Mouse (Mus musculus) CH12.LX (cell line): ENCODE measurements around the gene Wdr62. TPM values are rescaled to one million over a fixed set of nuclear protein-coding genes. Genes with fewer than 3 reads are reported as not detected.
A peak's percentile ranks its signal among the peaks of the same experiment; 100 is the strongest.

ENCODE experiments used
- DNase-seq: peaks from one replicate; pipeline ENCODE4 v3.0.0-alpha.2; 2013; ENCODE audit errors: extremely low read depth
- H3K27ac ChIP-seq: 2 replicates; pipeline ENCODE4 v1.5.1; 2012; ENCODE audit warnings: low read depth, mild to moderate bottlenecking, control low read depth, moderate library complexity; ENCODE audit not compliant: insufficient read depth
- H3K27me3 ChIP-seq: replicated peaks from 2 replicates; pipeline ENCODE3; 2012; ENCODE audit warnings: inconsistent platforms
- H3K36me3 ChIP-seq, 2 experiments: replicated peaks in 1 of 2; 2 replicates each; pipeline versions ENCODE3 to v1.6.1; 2012; ENCODE audit warnings: inconsistent platforms in 1 of 2, low read length in 1 of 2, mild to moderate bottlenecking in 1 of 2, mixed read lengths in 1 of 2, moderate library complexity in 1 of 2; ENCODE audit not compliant: control insufficient read depth in 1 of 2, insufficient read depth in 1 of 2
- H3K4me1 ChIP-seq, 2 experiments: 2 replicates each; pipeline ENCODE4 v1.6.1; 2012; ENCODE audit warnings: inconsistent platforms in 1 of 2, moderate library complexity in 1 of 2; ENCODE audit not compliant: insufficient read depth in 2 of 2, control insufficient read depth in 1 of 2
- H3K4me2 ChIP-seq: 2 replicates; pipeline ENCODE4 v1.6.1; 2012; ENCODE audit warnings: low read depth, mild to moderate bottlenecking, control low read depth; ENCODE audit not compliant: poor library complexity, insufficient read depth, severe bottlenecking
- H3K4me3 ChIP-seq, 3 experiments: fragments of 150-350 bp in 1 of 3; sonication (generic) in 1 of 3; replicated peaks in 1 of 3; 2 replicates each; pipeline versions ENCODE3 to v1.5.1; 2011 to 2012; ENCODE audit warnings: low read depth in 2 of 3, low read length in 2 of 3, mild to moderate bottlenecking in 2 of 3, moderate library complexity in 2 of 3, control low read depth in 1 of 3, improper control_type of control experiment in 1 of 3, inconsistent platforms in 1 of 3, mixed read lengths in 1 of 3; ENCODE audit not compliant: poor library complexity in 1 of 3
- H3K79me2 ChIP-seq: replicated peaks from 2 replicates; pipeline ENCODE4 v1.6.1; 2012; ENCODE audit warnings: mild to moderate bottlenecking, moderate library complexity; ENCODE audit not compliant: control insufficient read depth, poor library complexity, insufficient read depth, severe bottlenecking; ENCODE audit errors: extremely low read depth
- H3K9ac ChIP-seq: 2 replicates; pipeline ENCODE4 v1.6.1; 2012; ENCODE audit warnings: low read depth, mild to moderate bottlenecking, control low read depth, moderate library complexity; ENCODE audit not compliant: insufficient read depth
- H3K9me3 ChIP-seq: replicated peaks from 2 replicates; pipeline ENCODE3; 2012; ENCODE audit warnings: low read length, inconsistent platforms, mixed read lengths
- CHD1 ChIP-seq: IDR thresholded peaks from 2 replicates; pipeline ENCODE4 v1.6.1; 2012; ENCODE audit warnings: low read depth, low read length, improper control_type of control experiment, inconsistent platforms
- E2F4 ChIP-seq: IDR thresholded peaks from 2 replicates; pipeline ENCODE4 v1.6.1; 2011; ENCODE audit warnings: low read depth, low read length, improper control_type of control experiment; ENCODE audit not compliant: insufficient replicate concordance
- GABPA ChIP-seq: IDR thresholded peaks from 2 replicates; pipeline ENCODE4 v1.6.1; 2012; ENCODE audit warnings: low read depth, low read length, improper control_type of control experiment, inconsistent platforms; ENCODE audit not compliant: insufficient replicate concordance
- HCFC1 ChIP-seq: IDR thresholded peaks from 2 replicates; pipeline ENCODE4 v1.6.1; 2012; ENCODE audit warnings: low read depth, mild to moderate bottlenecking, inconsistent platforms, low read length, improper control_type of control experiment
- IRF4 ChIP-seq: IDR thresholded peaks from 2 replicates; pipeline ENCODE4 v1.6.1; 2014; ENCODE audit warnings: low read depth, mild to moderate bottlenecking, inconsistent platforms, low read length, improper control_type of control experiment
- JUN ChIP-seq: IDR thresholded peaks from 2 replicates; pipeline ENCODE4 v1.6.1; 2011; ENCODE audit warnings: low read depth, mild to moderate bottlenecking, low read length, improper control_type of control experiment, moderate library complexity; ENCODE audit not compliant: insufficient read depth
- KAT2A ChIP-seq: IDR thresholded peaks from 2 replicates; pipeline ENCODE4 v1.6.1; 2012; ENCODE audit warnings: low read length, improper control_type of control experiment, inconsistent platforms; ENCODE audit not compliant: insufficient replicate concordance
- MAX ChIP-seq: IDR thresholded peaks from 2 replicates; pipeline ENCODE4 v1.6.1; 2011; ENCODE audit warnings: low read length, improper control_type of control experiment
- MEF2A ChIP-seq: IDR thresholded peaks from 2 replicates; pipeline ENCODE4 v1.6.1; 2014; ENCODE audit warnings: low read depth, mild to moderate bottlenecking, inconsistent platforms, low read length, improper control_type of control experiment, borderline replicate concordance
- MXI1 ChIP-seq: IDR thresholded peaks from 2 replicates; pipeline ENCODE4 v1.6.1; 2011; ENCODE audit warnings: mild to moderate bottlenecking, low read depth, low read length, improper control_type of control experiment
- MYC ChIP-seq: IDR thresholded peaks from 2 replicates; pipeline ENCODE4 v1.6.1; 2011; ENCODE audit warnings: low read depth, mild to moderate bottlenecking, improper control_type of control experiment, low read length
- NRF1 ChIP-seq: IDR thresholded peaks from 2 replicates; pipeline ENCODE4 v1.6.1; 2014; ENCODE audit warnings: low read depth, mild to moderate bottlenecking, inconsistent platforms, low read length, improper control_type of control experiment, moderate library complexity
- POLR2A ChIP-seq: IDR thresholded peaks from 2 replicates; pipeline ENCODE4 v1.6.1; 2011; ENCODE audit warnings: low read depth, mild to moderate bottlenecking, improper control_type of control experiment, low read length
- POLR2AphosphoS2 ChIP-seq: IDR thresholded peaks from 2 replicates; pipeline ENCODE4 v1.6.1; 2011; ENCODE audit warnings: low read depth, low read length, improper control_type of control experiment
- SIN3A ChIP-seq: IDR thresholded peaks from 2 replicates; pipeline ENCODE4 v1.6.1; 2012; ENCODE audit warnings: low read length, improper control_type of control experiment, inconsistent platforms
- TBP ChIP-seq: conservative IDR thresholded peaks from 2 replicates; pipeline ENCODE4 v1.6.1; 2011; ENCODE audit warnings: low read depth, low read length, improper control_type of control experiment
- TCF12 ChIP-seq: IDR thresholded peaks from 2 replicates; pipeline ENCODE4 v1.6.1; 2014; ENCODE audit warnings: low read depth, mild to moderate bottlenecking, inconsistent platforms, low read length, improper control_type of control experiment
- USF1 ChIP-seq: IDR thresholded peaks from 2 replicates; pipeline ENCODE4 v1.6.1; 2014; ENCODE audit warnings: low read depth, mild to moderate bottlenecking, inconsistent platforms, low read length, improper control_type of control experiment
- USF2 ChIP-seq: conservative IDR thresholded peaks from 2 replicates; pipeline ENCODE4 v1.6.1; 2011; ENCODE audit warnings: low read depth, low read length, improper control_type of control experiment
- ZC3H11A ChIP-seq: IDR thresholded peaks from 2 replicates; pipeline ENCODE4 v1.6.1; 2012; ENCODE audit warnings: low read depth, mild to moderate bottlenecking, inconsistent platforms, low read length, improper control_type of control experiment
- ZKSCAN1 ChIP-seq: IDR thresholded peaks from 2 replicates; pipeline ENCODE4 v1.6.1; 2012; ENCODE audit warnings: low read depth, inconsistent platforms, low read length, improper control_type of control experiment, borderline replicate concordance
- ZNF384 ChIP-seq: IDR thresholded peaks from 2 replicates; pipeline ENCODE4 v1.6.1; 2012; ENCODE audit warnings: low read depth, low read length, improper control_type of control experiment, inconsistent platforms
- dilution Hi-C: fragments of 300-500 bp; cut with MboI; formaldehyde crosslinking; loops from 2 replicates; pipeline ENCODE4 v1.14.3; 2020; ENCODE audit warnings: low sequenced_read_pairs; ENCODE audit not compliant: extremely low pct_unique_long_range_greater_than_20kb, extremely low pct_ligation_motif_present
- in situ Hi-C: fragments of 300-500 bp; cut with MboI; formaldehyde crosslinking; loops from 3 replicates; pipeline ENCODE4 v1.14.3; 2019; ENCODE audit warnings: low sequenced_read_pairs, low pct_ligation_motif_present, low pct_unique_long_range_greater_than_20kb, mixed read lengths
- polyA plus RNA-seq: library from polyadenylated mRNA; unstranded; fragments of >175 nt; gene quantifications from 2 replicates; pipeline ENCODE4 v1.2.1, GENCODE M21; 2012; ENCODE audit warnings: low read depth; ENCODE audit not compliant: insufficient read length
- total RNA-seq, 2 experiments: library from RNA; depleted of rRNA; stranded (reverse); fragments of 300-350 nt in 1 of 2; fragments of >200 nt in 1 of 2; gene quantifications; 2 replicates each; pipeline ENCODE4 v1.2.3; 2012 to 2014

Wdr62 gene
- total and polyA plus RNA-seq, 3 experiments: 2.3 to 19.7 (median 5.3) TPM

DNA sequence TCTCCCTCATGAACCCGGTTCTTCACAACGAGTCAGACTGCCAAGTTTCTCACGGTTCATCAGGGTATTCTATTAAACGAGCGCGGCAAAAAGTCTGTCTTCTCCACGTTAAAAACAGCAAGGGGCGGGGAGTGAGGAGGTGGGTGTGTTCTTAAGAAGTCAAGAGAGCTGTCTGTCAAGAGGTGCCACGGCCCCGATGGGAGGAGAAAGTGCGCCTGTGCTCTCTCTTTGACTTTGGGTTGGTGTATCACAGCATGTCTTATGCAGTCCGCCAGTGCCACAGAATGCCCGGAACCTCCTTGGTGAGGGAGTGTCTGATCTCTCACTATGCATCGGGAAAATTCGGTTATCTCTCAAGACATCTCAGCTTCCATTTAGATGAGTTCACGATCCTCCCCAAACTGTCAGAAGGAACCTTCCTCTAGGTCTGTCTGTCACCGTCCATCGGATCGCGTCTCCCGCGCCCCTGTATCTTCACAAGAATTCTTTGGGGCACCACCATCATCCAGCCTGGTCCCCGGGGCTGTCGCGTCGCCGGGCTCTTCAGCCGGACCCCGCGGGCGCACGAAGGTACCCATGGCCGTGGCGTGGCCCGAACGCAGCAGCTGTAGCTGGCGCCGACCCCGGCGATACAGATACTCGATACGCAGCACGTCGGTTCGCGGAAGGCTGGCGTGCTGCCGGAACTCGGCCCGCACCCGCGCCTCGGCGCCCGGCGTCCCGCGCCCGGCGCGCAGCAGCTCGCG is 41.5 kb upstream of the Wdr62 start, which contains the start of gene E130208F15Rik:
TSS of gene E130208F15Rik (plus strand) at position 202 of the 746 bp plus-strand sequence.
- peak within 1 kb of the TSS; percentile 71 for H3K27ac ChIP-seq
- peak within 1 kb of the TSS; percentile 91 for H3K4me2 ChIP-seq
- dilution Hi-C loops: no loop called here
- H3K36me3 ChIP-seq: peaks cover 3 to 40% of the 10 kb centered on the region in 2 experiments
- H3K4me3 ChIP-seq: peak within 1 kb of the TSS; percentile 64 to 91 (median 70)
- no peaks in the 10 kb centered on the region for H3K79me2 ChIP-seq
- in situ Hi-C loops: no loop called here
- DNase-seq: peak; percentile 88
- peaks cover 9 to 33% of the 10 kb centered on the region in 2 experiments; a peak in 3 of 4 replicates for H3K4me1 ChIP-seq
- TF ChIP-seq CHD1 (no peak), GABPA (no peak), POLR2AphosphoS2 (0 out of 2 replicates have a peak, but pooled peaks have one; percentile 20), MXI1 (peak; percentile 60), POLR2A (peak; percentile 59), SIN3A (peak; percentile 78; the same call in 1 of the 2 replicates), HCFC1 (no peak), MEF2A (no peak), JUN (no peak), NRF1 (peak; percentile 51; the same call in 1 of the 2 replicates), ZKSCAN1 (no peak), TBP (peak; percentile 70; the same call in 1 of the 2 replicates), TCF12 (peak; percentile 35; the same call in 1 of the 2 replicates), KAT2A (no peak), MYC (peak; percentile 14; the same call in 1 of the 2 replicates), IRF4 (0 out of 2 replicates have a peak, but pooled peaks have one; percentile 19)
- H3K9ac ChIP-seq: peak within 1 kb of the TSS; percentile 89
- H3K9me3 ChIP-seq: peaks cover 11% of the 10 kb centered on the region
- H3K27me3 ChIP-seq: no peaks in the 10 kb centered on the region

DNA sequence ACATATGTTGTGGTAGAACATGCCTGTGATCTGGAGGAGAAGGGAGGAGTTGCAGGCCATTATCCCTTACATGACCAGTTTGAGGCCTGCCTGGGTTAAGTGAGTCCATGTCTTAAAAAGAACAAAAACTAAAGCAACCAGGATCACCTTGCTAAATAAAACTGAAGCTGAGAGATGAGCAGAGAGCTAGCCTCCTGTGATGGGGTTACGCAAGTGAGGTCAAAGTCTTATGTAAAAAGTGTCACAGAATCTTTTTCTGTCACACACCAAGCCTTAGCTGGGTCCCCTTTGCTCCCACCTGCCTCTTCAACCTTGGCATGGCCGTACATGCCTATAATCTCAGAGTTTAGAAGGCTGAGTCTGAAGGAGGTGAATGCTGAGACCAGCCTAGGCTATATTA is 40.7 kb upstream of the Wdr62 start:
- peak overlapping the region; percentile 64 to 91 (median 70) for H3K4me3 ChIP-seq

More for the DNA sequence above, 40.7 kb upstream of the Wdr62 start:
- Histone ChIP-seq H3K9ac (no peak overlapping the region; the same call in 1 of the 2 replicates), H3K27ac (no peak overlapping the region)
- in situ Hi-C loops: no loop called here
- TF ChIP-seq E2F4 (no peak), ZC3H11A (no peak), CHD1 (no peak), ZKSCAN1 (no peak), MAX (no peak), USF2 (no peak), TBP (no peak), TCF12 (no peak), USF1 (no peak), MXI1 (no peak), POLR2A (no peak), ZNF384 (no peak)
- TF ChIP-seq, all 38 proteins: peak for 0
- H3K9me3 ChIP-seq: peaks cover 10% of the 10 kb centered on the region
- H3K36me3 ChIP-seq: peaks cover 6 to 48% of the 10 kb centered on the region in 2 experiments
- H3K79me2 ChIP-seq: no peaks in the 10 kb centered on the region
- dilution Hi-C loops: no loop called here
- no peaks in the 10 kb centered on the region for H3K27me3 ChIP-seq
- peak overlapping the region; percentile 91 for H3K4me2 ChIP-seq
- peaks cover 9 to 33% of the 10 kb centered on the region in 2 experiments; a peak in 3 of 4 replicates for H3K4me1 ChIP-seq
- DNase-seq: no peak
